Mouse (Mus musculus) left cerebral cortex, postnatal 14 days (tissue): ENCODE measurements around the gene A930033H14Rik. TPM values are rescaled to one million over a fixed set of nuclear protein-coding genes. Genes with fewer than 3 reads are reported as not detected.

Experiments used
- DNase-seq, 2 experiments: peaks; one replicate each; pipeline ENCODE4 v3.0.0; 2021 to 2022; ENCODE audit warnings: low spot score in 2 of 2, mixed read lengths in 1 of 2
- intact Hi-C: fragments of 180-260 bp; cut with DNase I; formaldehyde crosslinking; loops from one replicate; pipeline ENCODE4 v1.15.1; 2025
- long read RNA-seq, 2 experiments: library from polyadenylated mRNA; stranded (forward); transcript quantifications; one replicate each; pipeline ENCODE4 v2.0.0; 2021
- total RNA-seq, 2 experiments: library from RNA; stranded (reverse); gene quantifications; 2 replicates each; pipeline ENCODE4 v1.2.3; 2021

A930033H14Rik gene
- total RNA-seq = 1 to 10 TPM; 4.1 to 4.3 TPM
- long read RNA-seq, experiment 1, partial matches to known transcripts = 0 of 2 reads
- long read RNA-seq, experiment 1, other reads (novel, unspliced or antisense) = 1 of 2 reads
- long read RNA-seq, experiment 2 = 0 reads

GRCm38 (mm10) chr10:69212542-69213440 is at the start of gene A930033H14Rik:
Gene A930033H14Rik (minus strand): TSS chr10:69213098.
- DNase-seq = peak; percentile 71 to 78
- intact Hi-C loops = no loop called here

GRCm38 (mm10) chr10:69259929-69260328 is 47.0 kb upstream of the A930033H14Rik start:
- intact Hi-C loops = no loop called here
- no peak for DNase-seq

GRCm38 (mm10) chr10:69259161-69259560 is 46.3 kb upstream of the A930033H14Rik start:
- intact Hi-C loops = no loop called here
- no peak for DNase-seq

GRCm38 (mm10) chr10:69258588-69258987 is 45.7 kb upstream of the A930033H14Rik start:
- no peak for DNase-seq
- intact Hi-C loops = no loop called here

- no peak for DNase-seq
- intact Hi-C loops = no loop called here
Measured at GRCm38 (mm10) chr10:69257592-69258133, 44.8 kb upstream of the A930033H14Rik start.

GRCm38 (mm10) chr10:69255594-69255993 is 42.7 kb upstream of the A930033H14Rik start:
- no peak for DNase-seq
- intact Hi-C loops = no loop called here

- peak; percentile 30 to 45 for DNase-seq
- intact Hi-C loops = no loop called here
Measured at GRCm38 (mm10) chr10:69254390-69254847, 41.5 kb upstream of the A930033H14Rik start.

GRCm38 (mm10) chr10:69253686-69254080 is 40.8 kb upstream of the A930033H14Rik start:
- no peak for DNase-seq
- intact Hi-C loops = no loop called here

- intact Hi-C loops = no loop called here
- no peak for DNase-seq
Measured at GRCm38 (mm10) chr10:69253075-69253685, 40.3 kb upstream of the A930033H14Rik start.

- intact Hi-C loops = no loop called here
- no peak for DNase-seq
Measured at GRCm38 (mm10) chr10:69252112-69253074, 39.5 kb upstream of the A930033H14Rik start.

GRCm38 (mm10) chr10:69251254-69251653 is 38.4 kb upstream of the A930033H14Rik start:
- intact Hi-C loops = no loop called here
- DNase-seq = no peak

- intact Hi-C loops = no loop called here
- no peak for DNase-seq
Measured at GRCm38 (mm10) chr10:69248261-69249160, 35.6 kb upstream of the A930033H14Rik start.

GRCm38 (mm10) chr10:69247311-69248033 is 34.6 kb upstream of the A930033H14Rik start:
- intact Hi-C loops = no loop called here

GRCm38 (mm10) chr10:69246762-69247161 is 33.9 kb upstream of the A930033H14Rik start:
- DNase-seq = no peak
- intact Hi-C loops = no loop called here

More at GRCm38 (mm10) chr10:69247311-69248033, 34.6 kb upstream of the A930033H14Rik start:
- no peak for DNase-seq

GRCm38 (mm10) chr10:69245906-69246668 is 33.2 kb upstream of the A930033H14Rik start:
- intact Hi-C loops = no loop called here
- DNase-seq = no peak

GRCm38 (mm10) chr10:69245151-69245550 is 32.3 kb upstream of the A930033H14Rik start:
- intact Hi-C loops = no loop called here
- no peak for DNase-seq

- no peak for DNase-seq
- intact Hi-C loops = no loop called here
Measured at GRCm38 (mm10) chr10:69240530-69240929, 27.6 kb upstream of the A930033H14Rik start.
